Comparison of ENCODE assay signal across 8 mouse cellular contexts in the genomic region with DNA sequence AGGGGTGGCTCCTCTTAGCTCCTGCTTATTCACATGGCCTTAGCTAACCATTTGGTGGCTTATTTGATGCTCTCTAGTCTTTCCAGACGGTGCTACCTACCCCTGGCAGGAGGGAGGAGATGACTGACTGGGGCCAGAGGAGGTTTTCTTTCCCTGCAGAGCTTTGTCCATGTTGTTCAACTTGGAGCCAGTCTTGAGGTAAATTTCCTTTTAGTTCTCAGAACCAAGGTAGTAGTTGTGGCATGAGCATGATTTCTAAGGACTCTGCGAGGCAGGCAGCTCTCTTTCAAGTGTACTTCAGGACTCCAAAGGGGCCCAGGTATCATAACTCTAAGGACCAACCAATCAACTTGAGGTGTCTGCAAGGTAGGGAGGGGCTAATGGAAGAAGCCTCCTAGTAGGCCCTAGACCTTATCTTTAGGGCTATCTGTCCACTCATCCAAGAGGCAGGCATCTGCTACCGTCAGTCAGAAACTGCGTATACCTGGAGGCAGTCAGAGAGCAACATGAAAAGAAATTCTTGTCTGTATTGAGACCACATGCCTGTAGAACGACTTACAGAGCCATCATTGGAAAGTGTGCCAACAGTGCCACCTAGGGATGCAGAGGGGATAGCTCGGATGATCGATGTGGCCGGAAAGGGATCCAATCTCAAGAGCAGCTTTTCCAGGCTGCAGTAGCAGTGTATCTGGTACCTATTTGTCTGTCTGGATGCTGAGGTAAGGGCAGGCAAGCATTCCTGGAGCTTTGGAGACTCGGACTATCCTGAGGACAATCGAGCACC. TPM values are rescaled to one million over a fixed set of nuclear protein-coding genes. Genes with fewer than 3 reads are reported as not detected.
DNase-seq lines count a peak whose midpoint lies in the region; ATAC-seq and TF ChIP-seq lines count a peak whose summit lies in the region.
"Had no signal": no experiment of that assay in that cellular context is flagged by ENCODE, and none has a peak within 500 bp of the region (broad histone marks: within the 10 kb centered on the region; RNA-seq: fewer than 3 reads in every experiment).

No protein-coding gene starts in this region.

- H3K9me3 ChIP-seq in E14TG2a.4 (ENCODE audit: low read length), result no peaks in the 10 kb centered on the region
- no peaks in the 10 kb centered on the region for H3K9me3 ChIP-seq in lung, embryonic 16.5 days (ENCODE audit: control insufficient read depth, low read length)
- H3K9me3 ChIP-seq: limb, embryonic 15.5 days had no signal

- ATAC-seq in lung, embryonic 16.5 days (ENCODE audit: low read depth), result peak; percentile 36; the same call in 1 of the 2 replicates

- no peak overlapping the region for H3K4me3 ChIP-seq in E14TG2a.4 (replicated peaks; ENCODE audit: low read length)
- H3K4me3 ChIP-seq in lung, embryonic 16.5 days (ENCODE audit: low read length), result no peak overlapping the region
- H3K4me3 ChIP-seq: limb, embryonic 15.5 days had no signal

- peak; percentile 54 for TF ChIP-seq CTCF in E14TG2a.4 (conservative IDR thresholded peaks at IDR 0.05; ENCODE audit: low read length)

- 34% methylated on average over 10 of the region's 10 CpGs for WGBS in lung, embryonic 16.5 days

- H3K27me3 ChIP-seq in E14TG2a.4 (ENCODE audit: insufficient read depth, low read length), result no peaks in the 10 kb centered on the region
- no peaks in the 10 kb centered on the region for H3K27me3 ChIP-seq in lung, embryonic 16.5 days (ENCODE audit: control insufficient read depth, insufficient read depth, low read depth, low read length)
- H3K27me3 ChIP-seq: limb, embryonic 15.5 days had no signal

- no peak overlapping the region for H3K9ac ChIP-seq in lung, embryonic 16.5 days (ENCODE audit: low read length)
- H3K9ac ChIP-seq: limb, embryonic 15.5 days had no signal

- H3K27ac ChIP-seq in lung, embryonic 16.5 days (ENCODE audit: low read length), result no peak overlapping the region
- H3K27ac ChIP-seq: limb, embryonic 15.5 days had no signal

- H3K4me1 ChIP-seq in E14TG2a.4 (replicated peaks; ENCODE audit: low read depth, low read length), result 0 out of 2 replicates have a peak, but pooled peaks cover 7% of the 10 kb centered on the region
- no peaks in the 10 kb centered on the region for H3K4me1 ChIP-seq in lung, embryonic 16.5 days (replicated peaks; ENCODE audit: control insufficient read depth, insufficient read depth, low read length)
- H3K4me1 ChIP-seq: limb, embryonic 15.5 days had no signal

- H3K4me2 ChIP-seq in lung, embryonic 16.5 days (ENCODE audit: low read depth, low read length), result no peak overlapping the region
- H3K4me2 ChIP-seq: limb, embryonic 15.5 days had no signal

- peak; percentile 66 for DNase-seq in A20 (ENCODE audit: low read depth, low spot score)
- DNase-seq in c-Kit-positive CD71-positive TER-119-positive erythroid progenitor cells, embryonic 14.5 days (ENCODE audit: low spot score), result peak; percentile 27
- DNase-seq in frontal cortex, adult 2 months (ENCODE audit: extremely low spot score in 1 of 2, low spot score in 1 of 2), result peak; percentile 41 to 88
- peak; percentile 51 to 76 for DNase-seq in kidney, postnatal 36 days
- peak; percentile 80 to 85 for DNase-seq in right cerebral cortex, adult 2 months (ENCODE audit: low spot score in 2 of 2)

- H3K36me3 ChIP-seq in E14TG2a.4 (ENCODE audit: insufficient read depth, low read length), result peaks cover 30% of the 10 kb centered on the region
- H3K36me3 ChIP-seq in lung, embryonic 16.5 days (ENCODE audit: control insufficient read depth, insufficient read depth, low read length), result peaks cover 10% of the 10 kb centered on the region; the same call in 1 of the 2 replicates

RNA-seq across cellular contexts. Expression of a gene that starts 50.5 kb away (rescaled TPM):
- 5.8 and 6.2 TPM in 2 replicates for polyA plus RNA-seq in frontal cortex, adult 2 months (2012; rRNA removed)
- polyA plus RNA-seq in lung, embryonic 16.5 days (2015; fragmentation: Nextera tagmentation; extraction: Ambion mirVana), result 0.19 and 0.21 TPM in 2 replicates

Comparison
In these comparisons a context has a peak if more than half of its experiments do, and no peak if none do; other contexts are left out.
1. DNase-seq: peak in every context shown above with its lines; median percentile 82 in right cerebral cortex, adult 2 months; 66 in A20; 64 in frontal cortex, adult 2 months; 64 in kidney, postnatal 36 days; 27 in c-Kit-positive CD71-positive TER-119-positive erythroid progenitor cells, embryonic 14.5 days.